Mouse (Mus musculus) forebrain, embryonic 11.5 days (tissue): ENCODE measurements at regions not wholly inside any gene's neighbourhood (a gene's known extent, or its start where the extent isn't known, plus 50 kb on each side); places are given as distances from the start of the nearest gene placed in this dataset.
"Not testable (repeated sequence)": the region's sequence is repeated elsewhere in the genome, so short reads cannot be mapped to it uniquely, and the experiment has no call there.

Experiments used
- ATAC-seq: fragments of 200-750 bp; cut with Nextera tagmentation; replicated peaks from 2 replicates; pipeline ENCODE4 v1.8.0; 2017; ENCODE audit warnings: moderate TSS enrichment; ENCODE audit not compliant: low FRiP score
- DNase-seq: peaks from one replicate; pipeline ENCODE4 v3.0.0-alpha.2; 2017; ENCODE audit warnings: low spot score
- H3K27ac ChIP-seq: fragments of 300-500 bp; sonication (generic); 2 replicates; pipeline ENCODE4 v1.5.1; 2014; ENCODE audit warnings: low read depth, low read length
- H3K27me3 ChIP-seq: fragments of 300-500 bp; sonication (generic); 2 replicates; pipeline ENCODE4 v1.6.1; 2014; ENCODE audit warnings: mild to moderate bottlenecking, low read length, mixed read lengths; ENCODE audit not compliant: control insufficient read depth, insufficient read depth
- H3K36me3 ChIP-seq: fragments of 300-500 bp; sonication (generic); 2 replicates; pipeline ENCODE4 v1.6.1; 2014; ENCODE audit warnings: mild to moderate bottlenecking, low read length, moderate library complexity, mixed read lengths; ENCODE audit not compliant: control insufficient read depth, insufficient read depth
- H3K4me1 ChIP-seq: fragments of 300-500 bp; sonication (generic); replicated peaks from 2 replicates; pipeline ENCODE4 v1.6.1; 2014; ENCODE audit warnings: low read length, mixed read lengths; ENCODE audit not compliant: control insufficient read depth, insufficient read depth
- H3K4me2 ChIP-seq: fragments of 300-500 bp; sonication (generic); 2 replicates; pipeline ENCODE4 v1.6.1; 2014; ENCODE audit warnings: low read depth, mild to moderate bottlenecking, low read length, moderate library complexity, mixed read lengths; ENCODE audit not compliant: severe bottlenecking
- H3K4me3 ChIP-seq: fragments of 300-500 bp; sonication (generic); 2 replicates; pipeline ENCODE4 v1.5.1; 2014; ENCODE audit warnings: low read depth, low read length
- H3K9ac ChIP-seq: fragments of 300-500 bp; sonication (generic); 2 replicates; pipeline ENCODE4 v1.6.1; 2014; ENCODE audit warnings: low read length
- H3K9me3 ChIP-seq: fragments of 300-500 bp; sonication (generic); 2 replicates; pipeline ENCODE4 v1.6.1; 2016; ENCODE audit warnings: low read length, mixed read lengths; ENCODE audit not compliant: control insufficient read depth
- WGBS: fragments of 180-500 bp; shearing (Covaris S2); extraction: QIAGEN DNeasy Blood & Tissue Kit; methylation state at CpG from one replicate; pipeline ENCODE4 v1.1.7; 2014; 5-methylcytosine and 5-hydroxymethylcytosine counted together

GRCm38 (mm10) chr9:11119153-11119552, 214.6 kb upstream of the Cntn5 start:
- Histone ChIP-seq H3K9me3 (no peaks in the 10 kb centered on the region), H3K4me2 (no peak overlapping the region), H3K27me3 (no peaks in the 10 kb centered on the region), H3K4me1 (no peaks in the 10 kb centered on the region), H3K4me3 (no peak overlapping the region), H3K27ac (no peak overlapping the region), H3K36me3 (no peaks in the 10 kb centered on the region), H3K9ac (no peak overlapping the region)
- ATAC-seq (no peak), DNase-seq (no peak)

DNA sequence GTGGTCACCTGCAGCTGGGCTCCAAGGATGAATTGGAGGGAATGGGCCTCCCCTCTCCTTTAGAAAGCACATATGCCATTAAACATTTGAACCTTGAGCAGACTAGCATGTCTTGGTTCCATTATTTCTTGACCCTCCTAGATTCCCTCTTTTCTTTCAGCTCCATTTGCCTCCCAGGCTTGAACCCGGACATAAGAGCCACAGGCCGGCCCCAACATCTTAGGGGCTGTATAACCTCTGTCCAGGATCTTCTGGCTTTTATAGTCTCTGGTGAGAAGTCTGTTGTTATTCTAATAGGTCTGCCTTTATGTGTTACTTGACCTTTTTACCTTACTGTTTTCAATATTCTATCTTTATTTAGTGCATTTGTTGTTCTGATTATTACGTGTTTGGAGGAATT, 203.3 kb upstream of the Cntn5 start:
- not testable (repeated sequence) for ATAC-seq, H3K27me3 ChIP-seq, H3K27ac ChIP-seq, H3K9ac ChIP-seq, H3K4me1 ChIP-seq, H3K36me3 ChIP-seq, H3K4me2 ChIP-seq, H3K9me3 ChIP-seq, H3K4me3 ChIP-seq, DNase-seq
- WGBS = 88% methylated on average over 3 of the region's 3 CpGs

DNA sequence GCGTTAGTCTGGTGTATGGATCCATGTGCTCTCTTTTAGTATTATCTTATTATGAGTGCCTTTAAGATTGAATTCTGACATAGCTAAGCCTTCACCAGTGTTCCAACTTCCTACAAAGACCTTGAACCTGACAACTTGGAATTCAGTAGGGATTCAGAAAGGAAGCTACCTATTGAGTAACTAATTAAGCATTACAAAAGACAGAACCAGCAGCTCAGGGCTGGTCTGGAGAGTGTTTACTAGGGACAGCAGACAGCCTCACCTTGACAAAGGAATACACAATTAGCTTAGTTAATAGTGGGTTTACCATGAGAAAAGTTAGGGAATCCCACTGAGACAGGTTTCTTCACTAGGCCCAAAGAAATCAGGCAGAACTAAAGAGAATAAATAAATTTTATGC, 202.6 kb upstream of the Cntn5 start:
- not testable (repeated sequence) for H3K4me2 ChIP-seq, H3K27me3 ChIP-seq, H3K4me1 ChIP-seq, DNase-seq, H3K27ac ChIP-seq, H3K4me3 ChIP-seq, H3K36me3 ChIP-seq, H3K9me3 ChIP-seq, ATAC-seq, H3K9ac ChIP-seq
- WGBS = 95% methylated on average over 1 of the region's 1 CpGs

- Histone ChIP-seq H3K36me3 (no peaks in the 10 kb centered on the region), H3K27ac (no peak overlapping the region), H3K27me3 (no peaks in the 10 kb centered on the region), H3K9me3 (no peaks in the 10 kb centered on the region; the same call in 1 of the 2 replicates), H3K4me3 (no peak overlapping the region), H3K4me1 (no peaks in the 10 kb centered on the region), H3K4me2 (no peak overlapping the region), H3K9ac (no peak overlapping the region)
- 95% methylated on average over 2 of the region's 2 CpGs for WGBS
- DNase-seq (no peak), ATAC-seq (no peak)
Measured at GRCm38 (mm10) chr9:11106268-11106667, 201.7 kb upstream of the Cntn5 start.

- 85% methylated on average over 4 of the region's 4 CpGs for WGBS
- no peak overlapping the region for H3K4me3 ChIP-seq
Measured at GRCm38 (mm10) chr9:11103448-11103847, 198.9 kb upstream of the Cntn5 start.

DNA sequence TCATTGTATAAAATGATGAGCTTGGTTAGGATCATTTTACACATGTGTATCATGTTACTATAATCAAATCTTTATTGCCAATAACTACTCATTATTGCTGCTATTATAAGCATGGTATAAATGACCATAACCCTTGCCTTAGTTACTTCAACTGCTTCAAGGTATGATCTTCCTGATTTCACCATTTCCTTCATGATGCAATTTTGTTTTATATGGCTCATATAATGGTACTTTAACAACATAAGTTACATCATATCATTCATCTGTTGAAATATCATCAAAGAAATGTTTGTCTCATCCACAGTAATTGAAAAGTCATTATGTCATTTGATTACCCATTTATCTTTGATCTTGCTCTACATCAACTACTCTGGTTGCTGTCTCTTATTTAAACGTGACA, 188.3 kb upstream of the Cntn5 start:
- no peak overlapping the region for H3K9ac ChIP-seq
- WGBS = 90% methylated on average over 1 of the region's 1 CpGs
- no peak overlapping the region for H3K27ac ChIP-seq
- no peaks in the 10 kb centered on the region for H3K9me3 ChIP-seq
- H3K4me1 ChIP-seq = no peaks in the 10 kb centered on the region
- ATAC-seq (no peak), DNase-seq (no peak)
- H3K36me3 ChIP-seq = no peaks in the 10 kb centered on the region
- no peak overlapping the region for H3K4me2 ChIP-seq
- H3K27me3 ChIP-seq = no peaks in the 10 kb centered on the region
- no peak overlapping the region for H3K4me3 ChIP-seq

More at GRCm38 (mm10) chr9:11103448-11103847, 198.9 kb upstream of the Cntn5 start:
- ATAC-seq (no peak), DNase-seq (no peak)
- no peak overlapping the region for H3K27ac ChIP-seq
- no peaks in the 10 kb centered on the region for H3K36me3 ChIP-seq
- no peaks in the 10 kb centered on the region; the same call in 1 of the 2 replicates for H3K9me3 ChIP-seq
- no peaks in the 10 kb centered on the region for H3K4me1 ChIP-seq
- H3K27me3 ChIP-seq = no peaks in the 10 kb centered on the region
- no peak overlapping the region for H3K9ac ChIP-seq
- H3K4me2 ChIP-seq = no peak overlapping the region

GRCm38 (mm10) chr9:11067125-11067524, 162.6 kb upstream of the Cntn5 start:
- not testable (repeated sequence) for H3K4me2 ChIP-seq, H3K27ac ChIP-seq, H3K36me3 ChIP-seq, H3K4me3 ChIP-seq, H3K4me1 ChIP-seq, DNase-seq, H3K27me3 ChIP-seq, H3K9ac ChIP-seq, H3K9me3 ChIP-seq, ATAC-seq
- WGBS = 73% methylated on average over 2 of the region's 2 CpGs

DNA sequence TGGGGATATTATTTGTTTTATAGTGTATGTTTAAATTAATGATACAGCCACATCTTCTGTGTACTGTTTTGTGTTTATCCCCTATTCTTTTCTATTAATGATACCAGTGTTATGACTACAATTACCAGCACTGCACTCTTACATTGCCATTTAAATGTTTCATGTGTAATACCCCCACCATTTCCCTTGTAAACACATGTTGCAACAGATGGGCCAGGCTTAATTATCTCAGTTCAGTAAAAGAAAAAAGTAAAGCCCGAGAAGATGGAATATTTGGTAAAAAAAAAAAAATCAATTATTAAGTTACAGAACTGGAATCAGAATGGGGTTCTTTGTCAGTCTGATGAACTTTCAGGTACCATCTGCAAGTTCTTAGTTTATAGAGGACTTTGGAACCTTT, 158.3 kb upstream of the Cntn5 start:
- Histone ChIP-seq H3K36me3 (no peaks in the 10 kb centered on the region), H3K4me2 (no peak overlapping the region), H3K9ac (no peak overlapping the region), H3K4me3 (no peak overlapping the region), H3K27me3 (no peaks in the 10 kb centered on the region), H3K27ac (no peak overlapping the region), H3K9me3 (no peaks in the 10 kb centered on the region), H3K4me1 (no peaks in the 10 kb centered on the region)
- WGBS = 83% methylated on average over 1 of the region's 1 CpGs
- DNase-seq (no peak), ATAC-seq (no peak)
